Mouse (Mus musculus) kidney, adult 2 months (tissue): Measurements from ENCODE around the gene Gsg1.

ENCODE experiments used
- CTCF ChIP-seq: fragments of 200-500 bp; conservative IDR thresholded peaks from 2 replicates; pipeline ENCODE4 v1.5.1; 2011; ENCODE audit warnings: low read depth, mild to moderate bottlenecking, control low read depth, low read length, moderate library complexity, mixed read lengths; ENCODE audit not compliant: insufficient read depth, insufficient read length
- POLR2A ChIP-seq: fragments of 200-500 bp; IDR thresholded peaks from one replicate; pipeline ENCODE4 v1.6.1; 2011; ENCODE audit warnings: low read depth, low read length, control low read depth

DNA sequence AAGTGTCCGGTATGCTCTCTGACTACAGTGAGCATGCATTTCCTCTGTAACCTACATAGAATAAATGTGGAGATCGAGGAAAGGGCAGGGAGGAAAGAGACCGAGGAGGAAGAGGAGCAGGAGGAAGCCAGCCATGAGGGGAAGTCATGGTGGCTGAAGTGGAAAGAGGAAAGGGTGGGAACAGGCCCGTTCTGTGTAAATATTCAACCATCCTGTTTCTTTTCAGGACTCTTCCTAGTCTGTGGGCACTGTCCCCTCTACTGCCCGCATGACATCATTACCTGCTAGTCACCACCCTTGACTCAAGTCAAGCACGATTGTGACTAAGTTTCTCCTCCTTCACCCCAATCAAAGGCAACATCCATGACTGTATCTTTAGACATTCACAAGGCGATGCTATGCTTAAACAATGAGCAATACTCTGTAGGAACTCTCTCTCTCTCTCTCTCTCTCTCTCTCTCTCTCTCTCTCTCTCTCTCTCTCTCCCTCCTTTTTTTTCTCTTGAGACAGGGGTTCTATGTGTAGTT, 44.9 kb upstream of the Gsg1 start:
- TF ChIP-seq POLR2A = no peak
- no peak for TF ChIP-seq CTCF
